ENCODE assay signal across 12 mouse cellular contexts in genomic region chr3:28705522-28706137, GRCm38 (mm10). TPM values are rescaled to one million over a fixed set of nuclear protein-coding genes. Genes with fewer than 3 reads are reported as not detected.
A peak's percentile ranks its signal among the peaks of the same experiment; 100 is the strongest.
DNase-seq lines count a peak whose midpoint lies in the region; ATAC-seq and TF ChIP-seq lines count a peak whose summit lies in the region.
"Had no signal": no experiment of that assay in that cellular context is flagged by ENCODE, and none has a peak within 500 bp of the region (broad histone marks: within the 10 kb centered on the region; RNA-seq: fewer than 3 reads in every experiment).

No protein-coding gene starts in this region.

- WGBS in liver, embryonic 11.5 days = 40% methylated on average over 10 of the region's 10 CpGs
- 71% methylated on average over 10 of the region's 10 CpGs for whole genome bisulfite sequencing in forebrain, postnatal 0 days
- WGBS in hindbrain, postnatal 0 days = 67% methylated on average over 10 of the region's 10 CpGs

- H3K4me2 ChIP-seq in liver, embryonic 11.5 days = peak overlapping the region; percentile 31; the same call in 1 of the 2 replicates
- H3K4me2 ChIP-seq in forebrain, postnatal 0 days (ENCODE audit: low read depth) = no peak overlapping the region
- H3K4me2 ChIP-seq in hindbrain, postnatal 0 days (ENCODE audit: low read depth, low read length) = no peak overlapping the region
- H3K4me2 ChIP-seq: embryonic facial prominence, embryonic 15.5 days had no signal

- no peak overlapping the region for H3K9ac ChIP-seq in liver, embryonic 11.5 days (ENCODE audit: low read depth, low read length)
- H3K9ac ChIP-seq in forebrain, postnatal 0 days = no peak overlapping the region
- no peak overlapping the region for H3K9ac ChIP-seq in hindbrain, postnatal 0 days (replicated peaks; ENCODE audit: low read length)
- H3K9ac ChIP-seq: embryonic facial prominence, embryonic 15.5 days had no signal

- TF ChIP-seq CTCF in forebrain, postnatal 0 days (IDR thresholded peaks at IDR 0.05; ENCODE audit: low read depth) = no peak
- no peak for TF ChIP-seq CTCF in hindbrain, postnatal 0 days (IDR thresholded peaks at IDR 0.05; ENCODE audit: low read depth)

- H3K27me3 ChIP-seq in liver, embryonic 11.5 days (replicated peaks; ENCODE audit: control insufficient read depth, insufficient read depth, low read length) = no peaks in the 10 kb centered on the region
- H3K27me3 ChIP-seq in forebrain, postnatal 0 days (ENCODE audit: insufficient read depth, low read length) = no peaks in the 10 kb centered on the region
- no peaks in the 10 kb centered on the region for H3K27me3 ChIP-seq in hindbrain, postnatal 0 days (ENCODE audit: insufficient read depth, low read length)
- H3K27me3 ChIP-seq: embryonic facial prominence, embryonic 15.5 days had no signal

- no peak overlapping the region for H3K27ac ChIP-seq in liver, embryonic 11.5 days (ENCODE audit: low read depth, low read length)
- H3K27ac ChIP-seq in forebrain, postnatal 0 days (ENCODE audit: low read depth, low read length) = no peak overlapping the region
- H3K27ac ChIP-seq in hindbrain, postnatal 0 days = no peak overlapping the region
- H3K27ac ChIP-seq: embryonic facial prominence, embryonic 15.5 days; macrophage had no signal

- H3K4me3 ChIP-seq in liver, embryonic 11.5 days (ENCODE audit: low read depth, low read length) = no peak overlapping the region
- H3K4me3 ChIP-seq in forebrain, postnatal 0 days (ENCODE audit: low read depth, low read length) = no peak overlapping the region
- no peak overlapping the region for H3K4me3 ChIP-seq in hindbrain, postnatal 0 days (ENCODE audit: low read length)
- H3K4me3 ChIP-seq: embryonic facial prominence, embryonic 15.5 days had no signal

- 0 out of 2 replicates have a peak, but pooled peaks have one; percentile 47 for ATAC-seq in frontal cortex, adult (ENCODE audit: low TSS enrichment)
- ATAC-seq in hematopoietic stem cell, adult 5-6 weeks (replicated peaks in 1 of 2; ENCODE audit: insufficient read depth in 1 of 2, low FRiP score in 2 of 2, low TSS enrichment in 1 of 2, low read depth in 1 of 2, poor library complexity in 2 of 2, severe bottlenecking in 2 of 2) = peak; percentile 64 to 69
- ATAC-seq in liver, embryonic 11.5 days (replicated peaks; ENCODE audit: low FRiP score) = no peak
- ATAC-seq in forebrain, postnatal 0 days = no peak
- ATAC-seq in hindbrain, postnatal 0 days = no peak
- ATAC-seq: hindbrain, embryonic 16.5 days had no signal

- H3K4me1 ChIP-seq in liver, embryonic 11.5 days (replicated peaks; ENCODE audit: control insufficient read depth, insufficient read depth, low read length) = 0 out of 2 replicates have a peak, but pooled peaks cover 4% of the 10 kb centered on the region
- no peaks in the 10 kb centered on the region for H3K4me1 ChIP-seq in forebrain, postnatal 0 days (ENCODE audit: insufficient read depth)
- H3K4me1 ChIP-seq in hindbrain, postnatal 0 days (ENCODE audit: insufficient read depth, low read length) = no peaks in the 10 kb centered on the region
- H3K4me1 ChIP-seq: embryonic facial prominence, embryonic 15.5 days had no signal

- H3K36me3 ChIP-seq in liver, embryonic 11.5 days (ENCODE audit: control insufficient read depth, insufficient read depth, low read length) = no peaks in the 10 kb centered on the region
- H3K36me3 ChIP-seq in forebrain, postnatal 0 days (ENCODE audit: insufficient read depth) = no peaks in the 10 kb centered on the region
- no peaks in the 10 kb centered on the region for H3K36me3 ChIP-seq in hindbrain, postnatal 0 days (ENCODE audit: insufficient read depth, low read length)
- H3K36me3 ChIP-seq: embryonic facial prominence, embryonic 15.5 days had no signal

- no peak for DNase-seq in frontal cortex, postnatal 10 days (ENCODE audit: low spot score in 2 of 2)
- DNase-seq in 416B (ENCODE audit: low read depth) = peak; percentile 54
- no peak for DNase-seq in liver, embryonic 11.5 days (ENCODE audit: low spot score)
- DNase-seq in gastrocnemius, postnatal 25 days = no peak
- DNase-seq in forebrain, postnatal 0 days = no peak
- DNase-seq in hindbrain, postnatal 0 days (ENCODE audit: low spot score) = no peak
- DNase-seq: cerebellum, adult 11-12 months had no signal

- H3K9me3 ChIP-seq in liver, embryonic 11.5 days (ENCODE audit: control insufficient read depth, low read length) = no peaks in the 10 kb centered on the region
- no peaks in the 10 kb centered on the region for H3K9me3 ChIP-seq in forebrain, postnatal 0 days (ENCODE audit: low read length)
- no peaks in the 10 kb centered on the region for H3K9me3 ChIP-seq in hindbrain, postnatal 0 days (ENCODE audit: low read length)
- H3K9me3 ChIP-seq: embryonic facial prominence, embryonic 15.5 days had no signal

RNA-seq across cellular contexts. Expression of gene Slc2a2, which starts 7.9 kb away (rescaled TPM):
- 0.25 and 0.74 TPM in 2 replicates for total RNA-seq in hematopoietic stem cell, adult 5-6 weeks (2017)
- polyA plus RNA-seq in liver, embryonic 11.5 days (2014; fragmentation: Nextera tagmentation; extraction: Ambion mirVana) = 15.4 and 19.5 TPM in 2 replicates
- not detected for total RNA-seq in gastrocnemius, postnatal 25 days (2021)
- total RNA-seq in forebrain, postnatal 0 days (2014; rRNA removed) = 0.08 TPM in 1 of 2 replicates, not detected in the other
- not detected in 2 replicates for polyA plus RNA-seq in forebrain, postnatal 0 days (2015; fragmentation: Nextera tagmentation; extraction: Ambion mirVana)
- not detected in 2 replicates for total RNA-seq in hindbrain, postnatal 0 days (2014; rRNA removed)
- polyA plus RNA-seq in hindbrain, postnatal 0 days (2015; fragmentation: Nextera tagmentation; extraction: Ambion mirVana) = 0.09 TPM in 1 of 2 replicates, not detected in the other
- polyA plus RNA-seq: macrophage had no signal

Comparison
In these comparisons a context has a peak if more than half of its experiments do, and no peak if none do; other contexts are left out.
1. ATAC-seq: peak in frontal cortex, adult (single experiment) and hematopoietic stem cell, adult 5-6 weeks (2 of 2); none in liver, embryonic 11.5 days (single experiment), forebrain, postnatal 0 days (single experiment) and hindbrain, postnatal 0 days (single experiment).